Mouse (Mus musculus): ENCODE data around the gene Tefm.
"Not testable (repeated sequence)": the region's sequence is repeated elsewhere in the genome, so short reads cannot be mapped to it uniquely, and the experiment has no call there.

Gene Tefm

DNA sequence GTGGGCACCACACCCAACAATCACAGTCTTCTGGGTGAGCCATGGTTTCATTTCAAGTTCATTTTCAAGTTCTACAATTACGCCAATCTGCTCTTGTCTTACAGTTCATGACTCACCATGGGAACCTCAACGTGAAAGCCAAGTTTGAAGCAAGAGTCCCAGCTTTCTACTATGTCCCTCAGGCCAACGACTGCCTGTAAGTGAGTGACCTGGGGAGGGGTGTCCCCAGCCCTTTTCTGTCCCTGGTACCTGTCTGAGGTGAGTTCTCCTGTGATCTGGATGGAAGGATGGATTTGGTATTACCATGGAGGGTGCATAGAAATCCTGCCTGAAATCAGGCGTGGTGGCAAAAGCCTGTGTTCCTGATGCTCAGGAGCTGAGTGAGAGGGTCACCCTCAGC, 14.9 kb upstream of the Tefm start:
- in situ Hi-C loops (cut with MseI, MboI), result no loop called here

DNA sequence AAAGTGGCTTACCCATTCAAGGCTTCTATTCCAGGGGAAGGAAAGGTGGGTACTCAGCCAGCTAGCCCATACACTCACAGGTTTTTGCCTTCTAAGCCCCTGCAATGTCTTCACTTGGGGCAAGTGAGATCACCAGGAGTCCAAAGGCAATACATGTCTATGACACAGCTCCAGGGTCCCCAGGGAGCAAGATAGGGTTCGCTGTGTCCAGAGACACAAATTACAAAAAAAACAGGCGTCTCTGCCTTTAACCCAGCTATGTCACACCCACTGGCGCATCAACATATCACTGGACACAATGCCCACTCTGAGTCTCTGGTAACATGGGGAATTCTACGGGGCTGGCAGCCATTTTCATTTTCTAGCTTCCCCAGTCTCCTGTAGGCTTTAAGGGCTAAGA, 14.0 kb upstream of the Tefm start:
- in situ Hi-C loops (cut with MseI, MboI), result no loop called here

DNA sequence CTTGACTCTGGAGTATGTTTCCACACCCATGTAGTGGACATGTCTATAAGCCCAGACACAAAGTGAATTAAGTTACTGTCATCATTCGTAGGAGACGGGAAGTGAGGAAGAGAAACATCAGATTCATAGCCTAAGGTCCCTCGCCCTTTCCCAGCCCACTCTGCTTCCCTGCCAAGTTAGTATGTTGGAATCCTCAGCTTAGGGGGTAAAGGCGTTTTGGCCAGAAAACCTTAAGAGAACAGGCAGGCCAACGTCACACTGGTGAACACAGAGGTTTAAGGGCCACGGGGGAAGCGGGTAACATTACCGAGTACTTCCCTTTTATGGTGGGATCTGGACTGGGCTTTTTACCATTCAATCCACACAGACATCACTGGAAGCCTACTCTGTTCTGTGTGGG, 13.6 kb upstream of the Tefm start:
- in situ Hi-C loops (cut with MseI, MboI), result no loop called here

DNA sequence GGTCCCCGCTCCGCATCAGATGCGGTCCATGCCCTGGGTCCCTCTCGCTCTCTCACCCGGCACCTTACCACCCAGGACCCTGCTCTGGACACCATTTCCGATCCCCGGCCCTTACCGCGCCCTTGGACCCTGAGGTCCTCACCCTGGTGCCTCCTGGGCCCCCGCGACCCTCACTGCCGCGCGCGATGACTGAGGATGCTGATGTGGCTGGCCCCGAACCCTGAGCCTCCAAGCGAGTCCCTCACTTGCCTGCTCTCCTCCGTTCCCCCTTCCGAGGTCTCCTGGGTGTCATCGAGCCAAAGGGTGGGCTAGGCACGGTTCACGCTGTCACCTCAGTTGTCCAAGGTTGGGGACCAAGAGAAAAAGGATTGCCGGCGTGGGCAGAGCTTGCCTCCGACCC, 12.5 kb upstream of the Tefm start:
- in situ Hi-C loops (cut with MseI, MboI), result no loop called here

DNA sequence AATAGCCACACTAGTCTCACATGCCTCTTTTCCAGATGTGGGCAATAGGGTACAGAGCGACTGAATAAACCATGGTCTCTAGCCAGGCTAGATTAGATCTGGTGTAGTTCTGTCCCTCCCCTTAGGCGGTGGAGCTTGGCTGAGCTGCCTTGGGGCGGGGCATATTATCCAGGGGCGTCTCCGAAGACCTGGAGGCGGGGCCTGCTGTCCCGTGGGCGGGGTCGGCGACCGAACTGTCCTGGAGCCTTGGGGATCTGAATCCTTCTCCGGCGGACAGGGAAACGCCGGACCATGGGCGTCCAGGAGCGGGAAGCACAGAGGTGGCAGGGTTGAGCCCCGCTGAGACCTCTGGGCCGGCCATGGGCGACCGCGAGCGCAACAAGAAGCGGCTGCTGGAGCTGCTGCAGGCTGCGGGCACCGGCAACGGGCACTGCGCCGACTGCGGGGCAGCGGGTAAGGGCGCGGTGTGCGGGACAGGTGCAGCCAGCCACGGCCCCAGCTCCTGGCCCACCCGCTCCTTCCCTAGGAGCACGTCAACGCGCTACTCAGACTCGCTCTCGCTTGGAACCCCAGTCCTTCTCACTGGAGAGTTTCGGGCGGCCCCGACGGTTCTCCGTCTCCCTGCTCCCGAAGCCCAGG, 12.0 kb upstream of the Tefm start, which contains the start of gene Adap2:
Gene Adap2 (plus strand): TSS at position 249 of the 639 bp plus-strand sequence.
- in situ Hi-C loops (cut with MseI, MboI), result no loop called here

DNA sequence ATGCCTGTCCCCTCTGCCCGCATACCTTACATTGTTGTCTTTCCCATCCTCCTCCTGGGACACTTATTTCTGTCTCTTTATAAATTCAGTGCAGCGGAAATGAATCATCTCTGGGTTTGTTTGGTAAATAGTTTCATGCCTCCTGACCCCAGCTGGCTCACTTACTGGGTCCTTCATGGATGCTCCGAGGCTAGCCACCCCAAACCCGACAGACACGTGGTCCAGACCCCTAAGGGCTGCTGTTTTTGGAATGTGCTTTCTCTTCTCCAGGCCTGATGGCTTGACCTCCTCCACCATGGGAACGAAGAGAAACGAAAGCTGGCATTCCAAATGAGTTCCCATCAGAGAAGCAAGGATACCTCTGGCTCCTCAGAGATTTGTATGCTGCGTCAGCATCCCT, 10.4 kb upstream of the Tefm start:
- in situ Hi-C loops (cut with MseI, MboI), result no loop called here

DNA sequence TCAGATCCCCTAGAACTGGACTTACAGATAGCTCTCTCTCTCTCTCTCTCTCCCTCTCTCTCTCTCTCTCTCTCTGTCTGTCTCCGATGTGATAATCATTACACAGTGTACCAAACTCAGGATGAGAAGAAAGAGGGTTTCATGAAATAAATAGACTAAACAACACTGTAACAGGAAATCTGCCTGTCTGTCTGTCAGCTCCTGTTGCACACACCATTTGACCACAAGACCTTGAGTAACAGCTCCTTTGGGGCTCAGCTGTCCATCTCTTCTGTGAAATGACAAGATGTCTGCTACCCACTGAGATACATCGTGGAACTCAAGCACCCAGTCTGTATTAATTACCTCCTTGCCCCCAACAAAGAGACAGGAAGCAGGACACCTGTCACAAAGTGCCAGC, 9.6 kb upstream of the Tefm start:
- in situ Hi-C loops (cut with MseI, MboI), result no loop called here

DNA sequence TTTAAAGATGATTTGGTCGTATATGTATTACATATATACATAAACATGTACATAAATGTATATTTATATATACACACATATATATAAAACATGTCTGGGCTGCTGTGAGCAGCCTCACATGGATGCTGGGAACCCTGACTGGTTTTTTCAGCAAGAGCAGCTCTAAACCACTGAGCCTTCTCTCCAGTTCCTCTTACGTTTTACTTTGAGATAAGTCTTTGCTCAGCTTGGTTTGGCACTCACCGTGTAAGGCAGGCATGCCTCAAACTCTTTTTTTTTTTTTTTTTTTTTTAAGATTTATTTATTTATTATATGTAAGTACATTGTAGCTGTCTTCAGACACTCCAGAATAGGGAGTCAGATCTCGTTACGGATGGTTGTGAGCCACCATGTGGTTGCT, 8.6 kb upstream of the Tefm start:
- in situ Hi-C loops (cut with MseI, MboI), result no loop called here

DNA sequence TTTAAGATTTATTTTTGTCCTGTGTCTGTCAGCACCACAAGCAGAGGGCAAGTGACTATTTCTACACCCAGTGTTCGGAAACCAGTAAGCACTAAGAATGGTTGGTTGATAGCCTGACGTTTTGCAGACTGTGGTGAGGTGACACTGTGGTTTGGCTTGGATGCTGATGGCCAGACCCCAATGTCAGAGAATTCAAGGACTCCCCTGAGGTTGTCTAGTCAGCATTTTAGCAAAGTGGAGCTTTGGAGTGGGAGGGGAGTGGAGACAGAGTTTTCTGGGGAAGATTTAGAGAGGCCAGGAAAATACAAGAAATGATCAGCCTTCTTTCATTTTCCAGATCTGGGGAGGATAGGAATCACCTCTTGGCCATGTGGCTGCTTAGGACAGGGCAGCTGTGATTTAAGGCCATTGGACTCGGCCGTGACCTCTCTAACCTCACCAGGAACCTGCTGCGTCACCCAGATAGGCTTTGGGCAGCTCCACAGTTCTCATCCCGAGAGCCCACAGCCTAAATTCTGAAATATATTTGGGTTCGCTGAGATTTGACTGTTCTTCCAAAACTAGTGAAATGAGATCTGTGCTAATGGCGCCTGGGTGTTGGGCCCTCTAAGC, 7.5 kb upstream of the Tefm start:
- in situ Hi-C loops (cut with MseI, MboI), result no loop called here

DNA sequence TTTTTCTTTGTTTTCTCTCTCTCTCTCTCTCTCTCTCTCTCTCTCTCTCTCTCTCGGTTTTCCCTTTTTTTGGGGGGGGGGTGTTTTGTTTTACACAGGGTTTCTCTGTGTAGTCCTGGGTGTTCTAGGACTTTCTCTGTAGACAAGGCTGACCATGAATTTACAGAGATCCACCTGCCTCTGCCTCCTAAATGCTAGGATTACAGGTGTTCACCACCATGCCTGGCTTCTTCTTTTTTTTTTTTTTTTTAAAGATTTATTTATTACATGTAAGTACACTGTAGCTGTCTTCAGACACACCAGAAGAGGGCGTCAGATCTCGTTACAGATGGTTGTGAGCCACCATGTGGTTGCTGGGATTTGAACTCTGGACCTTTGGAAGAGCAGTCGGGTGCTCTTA, 7.0 kb upstream of the Tefm start:
- in situ Hi-C loops (cut with MseI, MboI), result not testable (repeated sequence)

DNA sequence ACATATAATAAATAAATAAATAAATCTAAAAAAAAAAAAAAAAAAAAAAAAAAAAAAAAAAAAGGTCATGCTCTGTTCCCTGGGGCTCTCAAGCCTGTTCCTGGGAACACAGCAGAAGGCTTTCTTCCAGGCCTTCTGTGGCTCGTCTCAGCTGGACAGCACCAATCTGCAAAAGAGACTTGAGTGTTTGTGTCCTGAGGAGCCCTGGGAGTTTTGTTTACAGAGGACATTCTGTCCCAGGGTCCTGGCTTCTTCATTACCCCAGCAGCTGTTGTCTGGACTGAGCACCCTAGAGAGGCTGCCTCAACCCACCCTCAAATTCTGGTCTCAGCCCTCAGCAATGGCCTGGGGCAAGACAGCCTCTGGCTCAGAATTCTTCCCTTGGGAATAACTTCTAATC, 6.3 kb upstream of the Tefm start:
- in situ Hi-C loops (cut with MseI, MboI), result no loop called here

DNA sequence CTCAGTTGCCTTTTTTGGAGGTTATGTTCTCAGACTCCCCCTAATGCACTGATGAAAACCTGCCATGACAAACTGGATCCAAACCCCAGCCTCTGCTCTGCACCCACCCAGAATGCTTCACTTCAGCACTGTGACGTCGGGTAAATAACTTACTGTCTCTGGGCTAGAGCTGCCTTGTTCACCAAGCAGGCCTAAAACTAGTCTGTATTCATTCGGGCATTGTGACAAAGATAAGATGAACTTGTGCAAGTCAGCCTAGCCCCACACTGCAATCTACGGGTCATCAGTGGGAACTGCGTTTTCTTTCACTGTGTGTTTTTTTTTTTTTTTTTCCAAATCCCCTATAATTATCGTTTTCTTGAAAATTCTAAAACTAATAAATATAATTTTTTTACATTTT, 5.8 kb upstream of the Tefm start:
- in situ Hi-C loops (cut with MseI, MboI), result no loop called here

DNA sequence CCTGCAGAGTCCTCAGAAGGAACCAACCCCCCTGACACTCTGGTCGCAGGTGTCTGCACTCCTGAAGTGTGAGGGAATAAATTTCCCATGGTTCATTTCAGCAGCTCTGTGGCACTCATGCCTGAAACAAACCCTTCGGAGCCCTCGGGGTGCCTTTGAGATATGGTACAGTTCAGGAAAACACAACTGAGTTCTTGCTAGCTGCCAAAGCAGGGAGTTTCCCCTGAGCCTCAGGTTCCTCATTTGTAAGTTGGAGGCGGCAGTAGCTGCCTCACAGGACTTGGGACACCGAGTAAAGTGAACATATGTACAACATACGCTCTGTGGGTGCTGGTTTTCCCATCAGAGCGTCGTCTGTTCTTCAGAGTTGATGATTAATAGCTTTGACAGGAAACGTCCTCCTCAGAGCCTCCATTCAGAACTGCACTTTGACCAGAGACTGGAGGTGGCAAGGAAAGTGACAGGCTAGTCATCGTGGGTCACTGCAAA, 3.9 kb upstream of the Tefm start:
- in situ Hi-C loops (cut with MseI, MboI), result no loop called here

DNA sequence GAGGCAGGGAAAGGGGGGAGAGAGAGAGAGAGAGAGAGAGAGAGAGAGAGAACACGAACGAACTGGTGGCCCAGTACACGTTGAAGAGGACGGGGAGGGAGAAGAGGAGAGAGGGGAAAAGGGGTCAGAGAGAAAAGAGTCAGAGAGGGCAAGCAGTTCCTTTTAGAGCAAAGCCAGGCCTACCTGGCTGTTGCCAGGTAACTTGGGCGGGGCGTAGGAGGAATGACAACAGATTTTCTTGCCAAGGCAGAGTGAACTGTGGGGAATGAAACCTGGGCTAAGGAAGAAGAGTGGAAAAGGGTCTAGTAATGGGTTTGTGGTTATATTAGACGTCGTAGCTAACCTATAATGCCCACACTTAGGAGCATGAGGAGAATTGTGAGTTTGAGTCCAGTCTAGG, 897 bp upstream of the Tefm start:
- in situ Hi-C loops (cut with MseI, MboI), result no loop called here

DNA sequence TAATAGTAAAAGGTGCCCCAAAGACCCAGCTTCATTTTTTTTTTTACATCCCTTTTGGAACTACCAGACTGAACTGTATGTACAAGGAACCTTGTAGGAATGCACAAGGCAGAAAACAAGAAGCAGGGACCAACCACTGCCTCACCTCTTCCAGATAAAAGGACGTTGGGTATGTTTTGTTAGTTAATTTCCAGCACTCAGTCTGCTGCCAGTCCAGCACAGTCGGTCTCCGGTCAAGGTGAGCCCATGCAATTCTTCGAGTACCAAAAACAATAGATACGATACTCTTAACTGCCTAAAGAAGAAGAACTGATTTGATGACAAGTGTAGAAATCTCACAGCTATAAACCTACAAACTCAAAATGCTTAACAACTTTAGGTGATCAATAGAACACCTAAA, 4.2 kb downstream of the Tefm start:
- in situ Hi-C loops (cut with MseI, MboI), result no loop called here

DNA sequence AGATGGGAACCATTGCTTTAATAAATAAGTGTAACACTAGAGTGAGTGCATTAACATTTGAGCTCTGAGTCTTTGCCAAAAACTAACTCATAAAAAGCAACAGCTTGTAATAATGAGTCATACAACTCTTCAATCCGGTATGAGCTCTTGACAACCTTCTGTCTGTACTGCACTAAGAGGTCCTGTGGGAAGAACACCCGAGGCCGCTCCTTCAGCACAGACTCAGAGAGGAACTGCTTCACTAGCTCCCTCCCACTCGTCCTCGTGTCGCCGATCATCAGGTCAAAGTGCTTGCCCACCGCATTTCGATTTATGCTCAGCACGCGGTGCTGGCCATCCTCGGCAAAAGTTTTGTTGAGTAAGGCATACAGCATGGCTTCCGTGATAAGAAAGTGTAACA, 5.2 kb downstream of the Tefm start:
- in situ Hi-C loops (cut with MseI, MboI), result no loop called here

DNA sequence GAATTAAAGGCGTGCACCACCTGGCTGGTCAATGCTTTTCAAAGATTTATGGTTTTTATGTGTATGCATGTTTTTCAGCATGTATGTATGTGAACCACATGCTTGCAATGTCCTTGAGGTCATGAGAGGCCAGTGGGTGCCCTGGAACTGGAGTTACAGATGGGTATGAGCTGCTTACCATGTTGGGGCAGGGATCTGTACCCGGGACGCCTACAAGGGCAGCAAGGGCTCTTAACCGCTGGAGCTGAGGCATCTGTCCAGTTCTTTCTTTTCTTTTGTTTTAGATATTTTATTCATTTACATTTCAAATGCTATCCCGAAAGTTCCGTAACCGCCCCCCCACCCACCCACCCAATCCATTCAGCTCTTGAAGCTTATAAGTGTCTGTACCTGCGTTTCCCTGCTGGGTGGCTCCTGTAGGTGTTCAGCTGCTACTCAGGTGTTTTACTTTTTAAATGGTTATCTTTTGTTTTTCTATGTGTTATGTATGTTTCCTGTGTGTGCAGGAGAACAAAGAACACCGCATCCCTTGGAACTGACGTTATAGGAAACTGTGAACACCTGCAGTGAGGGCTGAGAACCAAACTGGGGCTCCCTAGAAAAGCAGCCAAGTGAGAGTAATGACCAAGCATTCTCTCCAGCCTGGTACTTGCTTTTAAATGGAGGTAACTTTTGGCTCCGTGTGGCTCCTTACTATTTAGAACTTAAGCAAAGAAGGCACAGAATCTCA, 5.9 kb downstream of the Tefm start:
- in situ Hi-C loops (cut with MseI, MboI), result no loop called here

DNA sequence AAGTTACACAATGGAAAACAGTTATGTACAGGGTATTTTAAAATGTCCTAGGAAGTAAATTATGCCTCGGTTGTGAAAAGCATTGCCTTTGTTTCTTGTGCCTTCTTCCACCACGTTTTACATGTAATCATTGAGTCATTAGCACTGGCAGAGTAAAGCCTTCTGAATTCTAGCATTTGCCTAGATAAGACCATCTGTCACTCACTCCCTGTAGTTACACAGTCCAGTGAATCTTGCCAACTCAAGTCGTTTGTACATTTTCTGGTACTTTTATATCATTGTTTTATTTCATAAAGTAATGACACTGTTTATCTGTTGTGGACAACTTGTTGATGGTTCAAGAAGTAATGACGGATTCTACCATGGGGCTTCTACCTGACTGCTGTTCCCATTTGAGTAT, 7.2 kb downstream of the Tefm start:
- in situ Hi-C loops (cut with MseI, MboI), result no loop called here

DNA sequence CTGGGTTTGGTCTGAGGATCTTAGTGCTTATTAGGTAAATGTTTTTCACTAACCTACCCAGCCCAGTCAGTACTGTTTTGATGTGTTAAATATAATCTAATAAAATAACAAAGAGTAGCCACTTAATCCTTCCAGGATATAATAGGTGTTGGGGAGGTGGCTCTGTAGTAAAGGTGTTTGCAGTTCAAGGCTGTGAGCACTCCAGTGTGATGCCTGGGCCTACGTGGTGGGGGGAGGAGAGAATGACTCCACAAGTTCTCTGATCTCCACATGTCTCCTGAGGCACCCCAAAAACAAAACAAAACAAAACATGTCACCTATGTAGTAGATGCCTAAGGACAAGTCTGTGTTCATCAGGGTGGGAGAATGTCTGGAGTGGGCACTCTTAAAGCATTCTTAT, 9.9 kb downstream of the Tefm start:
- in situ Hi-C loops (cut with MseI, MboI), result no loop called here

DNA sequence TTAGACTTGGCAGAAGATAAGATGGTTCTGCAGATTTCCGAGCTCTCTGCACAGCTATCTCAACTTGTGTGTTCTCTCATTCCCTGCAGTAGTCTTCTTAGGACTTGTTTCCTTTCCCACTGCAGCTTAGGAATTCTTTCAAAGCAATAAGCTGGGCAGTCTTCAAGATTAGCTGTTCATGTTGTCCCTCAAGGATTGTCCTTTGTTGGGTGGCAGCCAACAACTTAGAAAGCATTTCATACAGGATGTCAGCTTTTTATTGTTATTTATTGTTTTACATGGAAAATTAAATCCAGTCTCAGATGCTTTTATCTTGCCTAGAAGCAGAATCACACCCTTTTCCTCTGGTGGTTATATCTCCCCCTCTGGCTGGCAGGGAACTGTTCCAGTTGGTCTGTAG, 25.6 kb downstream of the Tefm start:
- in situ Hi-C loops (cut with MseI, MboI), result no loop called here

DNA sequence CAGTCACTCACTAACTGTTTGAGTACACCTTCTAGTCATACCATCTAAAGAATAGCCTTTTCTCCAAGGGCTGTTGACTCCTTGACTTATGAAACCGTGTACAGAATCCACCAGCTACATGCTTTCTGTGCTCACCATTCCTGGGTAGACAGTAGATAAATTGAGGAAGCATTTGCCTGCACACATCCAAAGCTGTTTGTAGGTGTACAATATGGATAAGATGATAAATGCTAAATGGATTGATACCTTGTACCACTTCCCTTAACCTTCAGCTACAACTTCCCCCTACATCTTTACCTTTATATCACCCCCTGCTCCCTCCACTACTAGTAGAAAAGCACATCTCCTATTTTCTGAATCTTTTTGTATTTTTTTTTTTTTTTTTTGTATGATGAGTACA, 37.6 kb downstream of the Tefm start:
- in situ Hi-C loops (cut with MseI, MboI), result no loop called here

DNA sequence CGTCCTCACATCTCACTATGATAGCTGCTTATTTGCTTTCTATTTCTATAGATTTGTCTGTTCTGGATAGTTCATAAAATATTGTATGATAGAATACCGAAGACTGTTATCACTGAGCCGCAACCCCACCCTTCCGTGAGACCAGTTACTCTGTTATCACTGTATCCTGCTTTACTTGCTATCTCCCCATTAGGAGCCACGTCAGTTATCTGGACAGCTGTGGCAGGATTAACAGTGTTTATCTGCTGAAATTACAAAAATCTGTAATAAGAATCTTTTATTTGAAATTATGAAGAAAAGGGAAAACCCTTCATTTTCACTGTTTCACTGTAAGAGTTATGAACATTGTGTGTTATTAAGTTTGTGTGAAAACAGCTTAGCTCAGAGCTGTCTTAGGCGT, 40.7 kb downstream of the Tefm start:
- in situ Hi-C loops (cut with MseI, MboI), result no loop called here

DNA sequence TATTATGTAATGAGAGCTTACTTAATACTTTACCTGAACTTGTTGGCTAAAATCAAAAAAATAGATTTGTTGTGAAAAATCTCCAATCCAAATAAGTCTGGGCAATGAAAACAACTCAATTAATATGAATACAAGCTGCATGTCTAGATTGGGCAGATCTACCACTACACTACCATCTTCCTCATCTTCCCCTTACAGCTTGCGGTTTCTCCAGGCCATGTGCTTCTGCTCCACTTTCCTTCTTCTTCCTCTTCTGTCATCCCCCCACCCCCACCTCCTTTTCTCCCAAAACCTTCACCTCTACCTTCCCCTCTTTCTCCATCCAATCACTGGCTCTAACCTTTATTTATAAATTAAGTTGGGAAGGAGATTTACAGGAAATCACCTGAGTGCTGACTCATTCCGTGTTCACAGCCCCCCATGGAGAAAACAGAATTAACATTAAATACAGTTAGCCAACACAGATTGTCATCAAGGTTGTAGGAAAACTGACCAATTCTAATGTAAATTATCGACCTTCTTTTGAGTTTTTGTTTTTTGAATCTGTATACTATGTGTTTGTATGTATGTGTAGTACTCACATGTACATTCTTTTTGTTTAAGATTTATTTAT, 43.4 kb downstream of the Tefm start:
- in situ Hi-C loops (cut with MseI, MboI), result no loop called here

Data from mouse trophoblast stem cell (cell line).